Mouse (Mus musculus): Measurements from ENCODE around the gene Gpx8.

GRCm38 (mm10) chr13:113047018-113047417 is 808 bp upstream of the Gpx8 start:
- no peak for TF ChIP-seq CTCF (IDR thresholded peaks at IDR 0.05; ENCODE audit: insufficient read depth, low read depth, low read length)
- no peak for TF ChIP-seq POLR2A (IDR thresholded peaks at IDR 0.05; ENCODE audit: insufficient read depth, low read depth, low read length)

Data from olfactory bulb, adult 2 months (tissue).